Mouse (Mus musculus): ENCODE results near the gene Caps2. TPM values are rescaled to one million over a fixed set of nuclear protein-coding genes. Genes with fewer than 3 reads are reported as not detected.
"Not testable (repeated sequence)": the region's sequence is repeated elsewhere in the genome, so short reads cannot be mapped to it uniquely, and the experiment has no call there.

Gene Caps2
- 0.45 and 0.53 TPM in 2 replicates for polyA plus RNA-seq (2014; fragmentation: Nextera tagmentation; extraction: Ambion mirVana)

DNA sequence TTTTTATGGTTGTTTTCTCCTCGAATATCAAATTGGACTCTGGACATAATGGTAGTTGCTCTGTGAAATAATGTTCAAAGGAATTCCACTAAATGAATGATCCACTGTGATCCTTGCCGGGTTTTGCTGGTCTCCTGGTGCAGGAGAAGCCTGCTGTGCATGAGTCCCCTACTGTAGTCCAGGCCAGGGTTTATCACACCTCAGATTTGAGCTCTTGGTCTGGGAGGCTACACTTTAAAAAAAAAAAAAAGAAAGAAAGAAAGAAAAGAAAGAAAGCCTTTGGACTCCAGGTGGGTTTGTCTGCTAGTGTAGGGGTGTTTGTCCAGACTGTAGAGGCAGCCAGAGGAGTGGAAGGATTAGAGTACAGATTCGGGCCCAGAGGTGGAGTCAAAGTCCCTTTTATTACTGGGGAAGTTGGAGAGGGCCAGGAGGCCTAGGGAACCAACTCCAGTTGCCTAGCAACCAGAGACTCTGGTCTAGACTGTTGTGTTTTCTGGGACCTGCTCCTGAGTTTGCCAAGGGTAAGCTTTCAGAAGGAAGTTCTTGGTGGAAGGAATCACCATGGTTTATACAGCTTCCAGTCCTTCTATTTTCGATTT is at the start of gene Caps2:
Gene Caps2, plus strand, starts transcription at position 454 of the 599 bp plus-strand sequence.
- no peak within 1 kb of the TSS for H3K27ac ChIP-seq (replicated peaks; ENCODE audit: low read depth, low read length)
- no peak within 1 kb of the TSS for H3K4me2 ChIP-seq (ENCODE audit: low read length)
- H3K4me3 ChIP-seq (replicated peaks; ENCODE audit: low read depth, low read length): no peak within 1 kb of the TSS
- no peaks in the 10 kb centered on the region for H3K4me1 ChIP-seq (ENCODE audit: control insufficient read depth, insufficient read depth, low read length)
- DNase-seq (peak; percentile 65), ATAC-seq (ENCODE audit: low FRiP score, low TSS enrichment) (0 out of 2 replicates have a peak, but pooled peaks have one; percentile 5)
- no peaks in the 10 kb centered on the region for H3K27me3 ChIP-seq (ENCODE audit: control insufficient read depth, insufficient read depth, low read length)
- H3K36me3 ChIP-seq (ENCODE audit: control insufficient read depth, insufficient read depth, low read length): no peaks in the 10 kb centered on the region
- no peak within 1 kb of the TSS for H3K9ac ChIP-seq (replicated peaks; ENCODE audit: low read length)
- H3K9me3 ChIP-seq (ENCODE audit: control insufficient read depth, low read length): no peaks in the 10 kb centered on the region
- WGBS: 30% methylated on average over 4 of the region's 4 CpGs

DNA sequence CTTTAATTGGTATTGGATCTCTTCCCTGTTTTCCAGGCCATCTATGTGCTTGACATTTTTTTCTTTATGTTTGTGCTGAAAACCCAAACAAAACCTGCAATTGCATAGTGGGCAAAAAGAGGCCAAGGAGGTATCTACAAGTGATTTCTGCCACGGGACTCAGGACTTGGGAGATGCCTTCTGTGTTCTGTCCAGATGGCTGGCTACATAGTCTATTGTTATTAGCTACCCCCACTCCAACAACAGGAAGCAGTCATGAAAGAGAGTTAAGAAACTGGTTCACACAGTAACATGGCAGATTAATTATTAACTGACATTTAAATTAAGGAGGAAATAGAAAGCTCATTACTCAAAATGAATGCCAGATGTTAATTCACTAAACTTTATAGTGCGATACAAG is 38.3 kb upstream of the Caps2 start:
- not testable (repeated sequence) for H3K4me1 ChIP-seq (ENCODE audit: control insufficient read depth, insufficient read depth, low read length); DNase-seq; H3K9me3 ChIP-seq (ENCODE audit: control insufficient read depth, low read length); H3K9ac ChIP-seq (replicated peaks; ENCODE audit: low read length); H3K27me3 ChIP-seq (ENCODE audit: control insufficient read depth, insufficient read depth, low read length); ATAC-seq (ENCODE audit: low FRiP score, low TSS enrichment); H3K4me3 ChIP-seq (replicated peaks; ENCODE audit: low read depth, low read length); H3K36me3 ChIP-seq (ENCODE audit: control insufficient read depth, insufficient read depth, low read length); H3K27ac ChIP-seq (replicated peaks; ENCODE audit: low read depth, low read length); H3K4me2 ChIP-seq (ENCODE audit: low read length)
- 69% methylated on average over 2 of the region's 2 CpGs for WGBS

GRCm38 (mm10) chr10:112127682-112128230 is 35.7 kb upstream of the Caps2 start:
- 81% methylated on average over 6 of the region's 6 CpGs for WGBS
- H3K9me3 ChIP-seq (ENCODE audit: control insufficient read depth, low read length); H3K4me1 ChIP-seq (ENCODE audit: control insufficient read depth, insufficient read depth, low read length); H3K4me3 ChIP-seq (replicated peaks; ENCODE audit: low read depth, low read length); H3K4me2 ChIP-seq (ENCODE audit: low read length); ATAC-seq (ENCODE audit: low FRiP score, low TSS enrichment); H3K36me3 ChIP-seq (ENCODE audit: control insufficient read depth, insufficient read depth, low read length); H3K27me3 ChIP-seq (ENCODE audit: control insufficient read depth, insufficient read depth, low read length); DNase-seq; H3K27ac ChIP-seq (replicated peaks; ENCODE audit: low read depth, low read length); H3K9ac ChIP-seq (replicated peaks; ENCODE audit: low read length): not testable (repeated sequence)

DNA sequence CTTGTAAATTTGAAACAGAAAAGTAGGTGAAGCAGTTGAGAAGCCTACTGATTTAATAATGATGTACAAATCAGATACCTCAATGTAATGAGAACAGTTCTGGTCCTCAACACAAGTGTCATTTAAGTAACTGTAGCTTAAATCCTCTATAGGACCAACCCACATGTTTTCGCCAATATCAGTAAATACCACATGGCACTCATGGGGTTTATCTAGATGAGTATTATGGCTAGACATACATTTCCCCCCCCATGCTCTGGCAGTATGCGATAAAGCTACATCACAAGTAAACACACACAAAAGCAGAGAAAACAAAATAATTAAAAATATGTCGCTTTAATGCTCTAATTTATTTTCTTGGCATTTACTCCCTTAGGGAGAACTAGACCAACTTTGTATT is 31.2 kb upstream of the Caps2 start:
- Histone ChIP-seq H3K9me3 (ENCODE audit: control insufficient read depth, low read length) (no peaks in the 10 kb centered on the region), H3K27ac (replicated peaks; ENCODE audit: low read depth, low read length) (no peak overlapping the region), H3K4me3 (replicated peaks; ENCODE audit: low read depth, low read length) (no peak overlapping the region), H3K4me2 (ENCODE audit: low read length) (no peak overlapping the region), H3K27me3 (ENCODE audit: control insufficient read depth, insufficient read depth, low read length) (no peaks in the 10 kb centered on the region), H3K9ac (replicated peaks; ENCODE audit: low read length) (no peak overlapping the region), H3K36me3 (ENCODE audit: control insufficient read depth, insufficient read depth, low read length) (no peaks in the 10 kb centered on the region), H3K4me1 (ENCODE audit: control insufficient read depth, insufficient read depth, low read length) (no peaks in the 10 kb centered on the region)
- 91% methylated on average over 3 of the region's 3 CpGs for WGBS
- ATAC-seq (ENCODE audit: low FRiP score, low TSS enrichment): no peak
- DNase-seq: no peak

DNA sequence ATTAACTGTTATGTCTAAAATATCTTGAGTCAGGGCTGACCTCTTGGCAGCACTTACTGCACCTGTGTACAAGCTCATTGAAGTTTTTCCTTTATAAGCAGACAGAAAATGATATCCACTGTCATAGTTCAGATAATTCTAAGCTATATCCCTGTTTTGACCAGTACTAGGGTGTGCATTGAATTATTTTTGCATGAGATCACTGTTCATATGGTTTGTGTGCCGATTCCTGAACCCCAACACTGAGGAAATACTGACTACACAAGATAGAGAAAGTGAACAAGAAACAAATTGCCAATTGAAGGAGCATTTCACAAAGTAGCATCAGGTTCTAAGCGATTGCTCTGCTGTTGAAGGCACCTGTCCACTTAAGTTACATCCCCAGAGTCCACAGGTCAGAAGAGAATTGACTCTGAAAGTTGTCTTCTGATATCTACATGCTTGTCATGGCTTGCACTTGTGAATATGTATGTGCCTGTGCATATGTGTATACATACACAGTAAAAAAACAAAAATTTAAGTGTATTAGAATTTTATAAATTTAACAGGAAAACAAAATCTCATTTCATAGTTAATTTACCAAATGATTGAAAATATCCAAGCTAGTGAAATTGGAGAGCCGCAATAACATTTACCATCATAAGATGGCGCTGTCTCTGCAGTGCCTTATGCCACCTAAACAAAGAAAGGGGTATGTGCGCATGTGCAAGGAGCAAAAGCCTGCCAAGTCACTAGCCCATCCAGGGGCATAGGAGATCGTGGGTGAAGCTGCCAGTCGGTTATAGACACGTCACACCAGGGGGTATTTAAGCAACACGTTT is 25.2 kb upstream of the Caps2 start:
- DNase-seq (peak; percentile 92), ATAC-seq (ENCODE audit: low FRiP score, low TSS enrichment) (peak; percentile 91)
- peak overlapping the region; percentile 32 for H3K4me3 ChIP-seq (replicated peaks; ENCODE audit: low read depth, low read length)
- H3K4me2 ChIP-seq (ENCODE audit: low read length): peak overlapping the region; percentile 52
- WGBS: 16% methylated on average over 9 of the region's 9 CpGs
- 0 out of 2 replicates have a peak overlapping the region, but pooled peaks have one; percentile 52 for H3K27ac ChIP-seq (replicated peaks; ENCODE audit: low read depth, low read length)
- H3K4me1 ChIP-seq (ENCODE audit: control insufficient read depth, insufficient read depth, low read length): no peaks in the 10 kb centered on the region
- H3K9ac ChIP-seq (replicated peaks; ENCODE audit: low read length): peak overlapping the region; percentile 40; the same call in 1 of the 2 replicates
- H3K36me3 ChIP-seq (ENCODE audit: control insufficient read depth, insufficient read depth, low read length): no peaks in the 10 kb centered on the region
- no peaks in the 10 kb centered on the region for H3K27me3 ChIP-seq (ENCODE audit: control insufficient read depth, insufficient read depth, low read length)
- no peaks in the 10 kb centered on the region for H3K9me3 ChIP-seq (ENCODE audit: control insufficient read depth, low read length)

DNA sequence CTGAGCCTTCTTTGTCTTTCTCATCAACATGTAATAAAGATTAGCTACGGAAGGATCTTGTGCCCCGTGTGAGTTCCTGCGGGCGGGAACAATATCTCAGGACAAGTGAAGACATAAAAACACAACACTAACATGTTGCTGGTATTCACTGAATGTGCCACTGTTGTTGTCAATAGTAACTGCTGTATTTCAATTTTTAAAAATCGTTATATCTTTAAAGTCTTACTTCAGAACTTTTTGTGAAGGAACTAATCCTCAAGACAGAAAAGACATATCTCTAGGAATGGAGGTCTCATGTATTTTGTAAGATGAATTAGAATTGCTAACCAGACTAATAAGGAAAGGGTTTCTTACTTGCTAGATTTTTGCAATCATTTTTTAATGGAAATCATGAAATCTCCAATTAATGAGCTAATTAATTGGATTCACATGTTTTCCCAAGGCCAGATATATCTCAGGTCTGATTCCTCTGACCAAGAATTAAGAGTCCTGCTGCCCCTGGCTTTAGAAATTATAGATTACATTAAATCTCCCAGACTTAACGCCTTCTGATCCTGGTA is 24.5 kb upstream of the Caps2 start:
- peak overlapping the region; percentile 52 for H3K4me2 ChIP-seq (ENCODE audit: low read length)
- peak overlapping the region; percentile 32 for H3K4me3 ChIP-seq (replicated peaks; ENCODE audit: low read depth, low read length)
- WGBS: 31% methylated on average over 6 of the region's 6 CpGs
- peak overlapping the region; percentile 40; the same call in 1 of the 2 replicates for H3K9ac ChIP-seq (replicated peaks; ENCODE audit: low read length)
- no peak for DNase-seq
- H3K36me3 ChIP-seq (ENCODE audit: control insufficient read depth, insufficient read depth, low read length): no peaks in the 10 kb centered on the region
- peak; percentile 56; the same call in 1 of the 2 replicates for ATAC-seq (ENCODE audit: low FRiP score, low TSS enrichment)
- no peaks in the 10 kb centered on the region for H3K4me1 ChIP-seq (ENCODE audit: control insufficient read depth, insufficient read depth, low read length)
- H3K9me3 ChIP-seq (ENCODE audit: control insufficient read depth, low read length): no peaks in the 10 kb centered on the region
- H3K27ac ChIP-seq (replicated peaks; ENCODE audit: low read depth, low read length): 0 out of 2 replicates have a peak overlapping the region, but pooled peaks have one; percentile 52
- no peaks in the 10 kb centered on the region for H3K27me3 ChIP-seq (ENCODE audit: control insufficient read depth, insufficient read depth, low read length)

- Histone ChIP-seq H3K4me3 (replicated peaks; ENCODE audit: low read depth, low read length) (no peak overlapping the region), H3K4me2 (ENCODE audit: low read length) (no peak overlapping the region), H3K27ac (replicated peaks; ENCODE audit: low read depth, low read length) (no peak overlapping the region), H3K27me3 (ENCODE audit: control insufficient read depth, insufficient read depth, low read length) (no peaks in the 10 kb centered on the region), H3K36me3 (ENCODE audit: control insufficient read depth, insufficient read depth, low read length) (no peaks in the 10 kb centered on the region), H3K9me3 (ENCODE audit: control insufficient read depth, low read length) (no peaks in the 10 kb centered on the region), H3K9ac (replicated peaks; ENCODE audit: low read length) (no peak overlapping the region), H3K4me1 (ENCODE audit: control insufficient read depth, insufficient read depth, low read length) (no peaks in the 10 kb centered on the region)
- ATAC-seq (ENCODE audit: low FRiP score, low TSS enrichment): no peak
- 55% methylated on average over 2 of the region's 2 CpGs for WGBS
- peak; percentile 9 for DNase-seq
Measured at GRCm38 (mm10) chr10:112139834-112140233, 23.6 kb upstream of the Caps2 start.

DNA sequence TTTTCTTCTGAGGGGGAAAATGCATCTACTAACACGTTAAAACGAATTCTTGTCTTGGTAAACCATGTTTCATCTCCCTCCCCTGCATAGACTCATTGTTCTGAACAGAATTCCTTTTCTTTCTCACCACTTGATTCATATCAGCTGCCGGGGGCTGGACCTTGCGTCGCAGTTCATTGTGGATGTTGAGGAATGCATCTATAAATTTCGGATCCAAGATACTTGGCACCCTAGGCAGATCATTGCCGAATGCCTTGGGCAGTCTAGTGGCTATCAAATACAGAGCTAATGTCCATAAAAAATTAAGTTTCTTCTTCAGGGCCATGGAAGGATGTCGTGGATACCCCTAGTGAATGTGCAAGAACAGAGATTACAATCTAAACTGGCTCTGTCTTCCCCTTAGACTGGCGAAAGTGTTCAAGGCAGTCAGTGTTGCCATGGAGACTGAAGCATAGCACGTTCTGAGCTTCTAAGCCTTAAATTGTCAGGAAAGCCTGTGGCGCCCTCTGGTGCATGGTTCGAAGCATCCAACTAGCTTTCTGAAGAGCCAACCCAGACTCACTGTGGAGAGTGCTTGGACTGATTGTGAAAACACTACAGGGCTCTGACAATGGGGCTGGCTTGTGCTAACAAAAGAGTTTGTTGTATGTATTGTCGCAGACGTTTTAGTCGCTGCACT is 3.4 kb upstream of the Caps2 start, which contains the start of gene Glipr1l3:
Gene Glipr1l3, minus strand, starts transcription at position 446 of the 679 bp plus-strand sequence.
- ATAC-seq (ENCODE audit: low FRiP score, low TSS enrichment) (peak; percentile 94), DNase-seq (peak; percentile 98)
- Histone ChIP-seq H3K4me3 (replicated peaks; ENCODE audit: low read depth, low read length) (peak within 1 kb of the TSS; percentile 16; the same call in 1 of the 2 replicates), H3K27ac (replicated peaks; ENCODE audit: low read depth, low read length) (peak within 1 kb of the TSS; percentile 63), H3K4me2 (ENCODE audit: low read length) (peak within 1 kb of the TSS; percentile 48)
- not testable (repeated sequence) for H3K27me3 ChIP-seq (ENCODE audit: control insufficient read depth, insufficient read depth, low read length); H3K9ac ChIP-seq (replicated peaks; ENCODE audit: low read length); H3K9me3 ChIP-seq (ENCODE audit: control insufficient read depth, low read length); H3K36me3 ChIP-seq (ENCODE audit: control insufficient read depth, insufficient read depth, low read length); H3K4me1 ChIP-seq (ENCODE audit: control insufficient read depth, insufficient read depth, low read length)
- WGBS: 10% methylated on average over 15 of the region's 15 CpGs
